Mouse (Mus musculus) heart, embryonic 15.5 days (tissue): ENCODE results near the gene Ube4b. TPM values are rescaled to one million over a fixed set of nuclear protein-coding genes. Genes with fewer than 3 reads are reported as not detected.

Experiments
- ATAC-seq: fragments of 200-750 bp; cut with Nextera tagmentation; replicated peaks from 2 replicates; pipeline ENCODE4 v1.8.0; 2017; ENCODE audit warnings: low read depth, moderate TSS enrichment; ENCODE audit not compliant: insufficient number of reproducible peaks, insufficient read depth, low FRiP score
- H3K27ac ChIP-seq: fragments of 300-500 bp; sonication (generic); 2 replicates; pipeline ENCODE4 v1.5.1; 2015; ENCODE audit warnings: mild to moderate bottlenecking, inconsistent platforms
- H3K27me3 ChIP-seq: fragments of 300-500 bp; sonication (generic); 2 replicates; pipeline ENCODE4 v1.6.1; 2015; ENCODE audit warnings: inconsistent platforms
- H3K36me3 ChIP-seq: fragments of 300-500 bp; sonication (generic); 2 replicates; pipeline ENCODE4 v1.6.1; 2015; ENCODE audit warnings: mild to moderate bottlenecking, inconsistent platforms
- H3K4me1 ChIP-seq: fragments of 300-500 bp; sonication (generic); replicated peaks from 2 replicates; pipeline ENCODE4 v1.6.1; 2015; ENCODE audit warnings: inconsistent platforms
- H3K4me2 ChIP-seq: fragments of 300-500 bp; sonication (generic); 2 replicates; pipeline ENCODE4 v1.6.1; 2015; ENCODE audit warnings: inconsistent platforms, mild to moderate bottlenecking, moderate library complexity
- H3K4me3 ChIP-seq: fragments of 300-500 bp; sonication (generic); 2 replicates; pipeline ENCODE4 v1.5.1; 2015; ENCODE audit warnings: mild to moderate bottlenecking, inconsistent platforms
- H3K9ac ChIP-seq: fragments of 300-500 bp; sonication (generic); 2 replicates; pipeline ENCODE4 v1.6.1; 2015; ENCODE audit warnings: mild to moderate bottlenecking, inconsistent platforms
- H3K9me3 ChIP-seq: fragments of 300-500 bp; sonication (generic); replicated peaks from 2 replicates; pipeline ENCODE4 v1.6.1; 2016; ENCODE audit warnings: inconsistent platforms
- WGBS: fragments of 180-500 bp; shearing (Covaris S2); methylation state at CpG from one replicate; pipeline ENCODE4 v1.1.7; 2015; ENCODE audit warnings: mixed read lengths; 5-methylcytosine and 5-hydroxymethylcytosine counted together
- polyA plus RNA-seq: library from polyadenylated mRNA; unstranded; fragments of >200 nt; fragmentation: Nextera tagmentation; extraction: Ambion mirVana; gene quantifications from 2 replicates; pipeline ENCODE4 v1.2.1, GENCODE M21; 2015

Ube4b gene
- polyA plus RNA-seq, 1 experiment from 2014 or later = 27.2 TPM

DNA sequence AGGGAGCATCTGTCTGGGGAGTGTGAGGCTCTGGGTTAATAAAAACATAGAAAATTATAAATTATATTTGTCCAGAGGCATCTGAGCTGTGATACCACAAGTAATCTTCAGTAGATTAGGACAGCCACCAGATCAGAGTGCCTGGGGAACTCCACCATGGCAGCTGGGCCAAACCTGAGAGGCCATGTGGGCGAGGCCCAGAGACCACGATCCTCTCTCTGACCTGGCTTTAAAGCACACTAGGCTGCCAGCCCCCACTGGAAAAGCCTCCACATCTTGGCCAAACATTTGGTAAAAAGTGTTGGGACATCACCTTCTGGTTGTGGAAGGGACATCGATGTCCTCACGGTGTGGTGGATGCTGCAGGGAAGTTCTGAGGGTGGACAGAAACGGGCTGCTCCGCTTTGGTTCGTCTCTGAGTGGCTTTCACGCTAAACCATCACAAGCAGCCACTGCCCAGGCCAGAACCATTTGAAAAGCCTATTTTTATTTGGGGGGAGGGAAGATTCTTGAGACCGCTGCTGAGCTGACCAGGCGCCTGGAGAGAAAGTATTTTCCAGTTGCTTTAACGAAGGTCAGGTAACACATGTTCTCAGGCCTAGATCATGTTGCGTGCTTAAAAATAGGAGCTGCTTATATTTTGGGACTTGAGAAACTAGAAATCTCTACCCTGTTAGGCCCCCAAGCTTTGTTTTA, 112.8 kb downstream of the Ube4b start:
- Histone ChIP-seq H3K9me3 (no peaks in the 10 kb centered on the region), H3K27me3 (no peaks in the 10 kb centered on the region), H3K36me3 (no peaks in the 10 kb centered on the region), H3K4me2 (no peak overlapping the region), H3K9ac (no peak overlapping the region), H3K4me3 (no peak overlapping the region), H3K27ac (no peak overlapping the region), H3K4me1 (peaks cover 6% of the 10 kb centered on the region)
- WGBS = 68% methylated on average over 12 of the region's 12 CpGs
- no peak for ATAC-seq

DNA sequence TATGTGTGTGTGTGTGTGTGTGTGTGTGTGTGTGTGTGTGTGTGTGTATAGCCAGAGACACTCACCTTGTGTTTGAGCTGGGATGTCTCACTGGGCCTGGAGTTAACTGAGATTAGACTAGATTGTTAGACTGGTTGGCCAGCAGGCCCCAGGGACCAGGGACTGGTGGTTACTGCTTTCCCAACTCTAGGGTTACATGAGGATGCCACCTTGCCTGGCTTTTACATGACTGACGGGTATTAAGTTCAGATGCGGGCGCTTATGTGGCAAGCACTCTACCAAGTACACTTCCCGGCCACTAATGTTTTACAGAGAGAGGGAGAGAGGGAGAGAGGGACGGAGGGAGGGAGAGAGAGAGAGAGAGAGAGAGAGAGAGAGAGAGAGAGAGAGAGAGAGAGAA, 114.6 kb downstream of the Ube4b start:
- no peak overlapping the region for H3K27ac ChIP-seq
- H3K27me3 ChIP-seq = no peaks in the 10 kb centered on the region
- peaks cover 8% of the 10 kb centered on the region for H3K4me1 ChIP-seq
- H3K4me3 ChIP-seq = no peak overlapping the region
- H3K36me3 ChIP-seq = no peaks in the 10 kb centered on the region
- 85% methylated on average over 5 of the region's 5 CpGs for WGBS
- no peak overlapping the region for H3K9ac ChIP-seq
- no peak for ATAC-seq
- no peaks in the 10 kb centered on the region for H3K9me3 ChIP-seq
- no peak overlapping the region for H3K4me2 ChIP-seq

DNA sequence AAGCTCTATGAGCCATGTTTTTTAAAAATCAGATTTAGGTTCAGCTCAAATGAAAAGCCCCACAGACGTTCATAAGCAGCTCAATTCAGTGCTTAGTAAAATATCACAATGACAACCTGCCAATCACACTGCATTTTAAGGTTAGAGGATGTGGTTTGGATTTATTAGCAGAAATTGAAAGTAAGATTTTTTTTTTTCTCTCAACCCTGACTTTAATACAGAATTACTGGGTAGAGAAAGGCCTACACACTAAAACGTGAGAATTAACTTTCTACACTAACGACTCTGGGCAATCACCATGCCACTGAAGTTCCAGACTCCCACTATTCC, 118.1 kb downstream of the Ube4b start:
- ATAC-seq = no peak
- no peaks in the 10 kb centered on the region for H3K36me3 ChIP-seq
- peak overlapping the region; percentile 82 for H3K4me2 ChIP-seq
- no peaks in the 10 kb centered on the region for H3K27me3 ChIP-seq
- peak overlapping the region; percentile 91 for H3K27ac ChIP-seq
- peaks cover 22% of the 10 kb centered on the region for H3K4me1 ChIP-seq
- peak overlapping the region; percentile 87 for H3K4me3 ChIP-seq
- H3K9me3 ChIP-seq = no peaks in the 10 kb centered on the region
- peak overlapping the region; percentile 72 for H3K9ac ChIP-seq
- 64% methylated on average over 3 of the region's 3 CpGs for WGBS

DNA sequence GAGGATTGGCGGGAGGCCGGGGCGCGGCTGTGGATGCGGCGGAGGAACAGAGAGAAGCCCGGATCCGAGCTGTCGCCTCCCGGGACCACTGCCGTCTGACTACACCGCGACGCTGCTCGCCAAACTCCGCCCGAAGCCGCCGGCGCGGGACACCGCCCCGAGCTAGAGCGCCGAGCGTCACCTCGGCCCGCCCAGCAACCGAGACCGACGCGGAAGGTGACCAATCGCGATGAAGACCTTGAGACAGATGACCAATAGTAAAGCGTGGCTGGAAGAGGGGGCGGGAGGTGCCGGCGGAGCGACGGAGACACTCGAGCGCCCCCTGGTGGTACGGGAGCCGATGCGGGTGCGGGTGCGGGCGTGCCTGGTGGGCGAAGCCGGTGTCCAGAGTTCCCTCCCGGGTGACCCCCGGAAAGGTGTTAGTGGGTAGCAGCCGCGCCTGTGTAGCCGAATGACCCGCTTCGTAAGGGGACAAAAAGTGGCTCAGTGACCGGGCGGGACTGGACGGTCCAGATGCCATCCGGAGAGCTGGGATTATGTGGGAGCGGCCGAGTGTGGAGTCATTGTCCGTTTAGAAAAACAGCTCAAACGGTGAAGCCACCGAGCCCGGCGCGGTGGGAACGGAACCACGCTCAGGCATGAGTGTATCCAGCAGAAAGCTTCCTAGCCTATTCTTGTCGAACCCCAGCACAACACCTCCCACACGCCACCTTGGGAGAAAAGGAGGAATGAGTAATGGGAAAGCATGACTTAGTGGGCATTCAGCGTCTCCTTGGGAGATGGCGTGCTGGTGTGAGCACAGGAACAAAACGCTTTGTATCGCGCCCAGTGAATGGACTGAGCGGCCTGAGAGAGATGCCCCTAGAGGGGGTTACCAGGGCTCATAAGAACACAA, 118.7 kb downstream of the Ube4b start, which contains the start of gene Kif1b:
Gene Kif1b, minus strand, starts transcription at position 98 of the 895 bp plus-strand sequence.
- WGBS = under 1% methylated on average over 79 of the region's 79 CpGs
- no peaks in the 10 kb centered on the region for H3K36me3 ChIP-seq
- ATAC-seq = peak; percentile 97
- H3K27me3 ChIP-seq = no peaks in the 10 kb centered on the region
- peak within 1 kb of the TSS; percentile 97 for H3K9ac ChIP-seq
- peak within 1 kb of the TSS; percentile 82 for H3K4me2 ChIP-seq
- H3K4me1 ChIP-seq = peaks cover 28% of the 10 kb centered on the region
- H3K9me3 ChIP-seq = no peaks in the 10 kb centered on the region
- H3K4me3 ChIP-seq = peak within 1 kb of the TSS; percentile 87
- H3K27ac ChIP-seq = peak within 1 kb of the TSS; percentile 95

DNA sequence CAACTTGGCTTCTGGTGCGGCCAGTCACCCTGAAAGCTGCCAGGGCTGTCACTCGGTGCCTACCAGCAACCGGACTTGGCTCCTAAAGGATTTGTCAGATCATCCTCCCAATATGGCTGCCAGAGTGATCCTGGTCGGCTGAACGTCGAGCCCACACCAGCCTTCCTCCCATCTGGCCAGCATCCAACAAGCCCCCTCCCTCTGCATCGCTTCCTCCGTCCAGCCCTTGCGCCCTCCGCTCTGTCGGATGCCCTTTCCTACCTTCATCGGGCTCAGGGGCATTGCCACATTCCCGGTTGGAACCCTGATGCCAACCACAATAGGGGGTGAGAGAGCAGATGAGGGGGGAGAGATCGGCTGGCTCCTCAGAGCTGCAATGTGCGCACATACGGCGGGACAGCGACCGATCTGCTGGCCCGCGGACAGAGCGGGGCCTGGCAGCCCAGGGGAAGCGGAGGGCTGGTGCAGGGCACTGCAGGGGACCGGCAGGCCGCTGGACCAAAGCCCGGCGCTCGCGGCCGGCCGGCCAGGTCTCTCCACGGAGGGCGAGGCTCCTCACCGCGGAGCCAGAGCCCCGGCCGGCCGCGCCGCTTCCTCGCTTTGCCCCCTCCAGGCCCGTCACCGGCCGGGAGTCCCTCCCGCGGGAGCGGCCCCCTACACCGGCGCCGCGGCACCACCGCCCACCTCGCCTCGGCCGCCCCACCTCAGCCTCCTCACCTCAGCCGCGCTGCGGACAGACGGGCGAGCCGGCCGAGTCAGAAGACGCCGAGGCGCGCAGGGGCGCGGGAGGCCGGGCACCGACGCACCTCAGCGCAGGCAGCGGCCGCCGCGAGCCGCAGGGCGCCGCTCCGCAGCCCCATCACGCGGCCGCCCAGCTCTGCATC, 119.6 kb downstream of the Ube4b start:
- WGBS = under 1% methylated on average over 79 of the region's 83 CpGs
- no peaks in the 10 kb centered on the region for H3K27me3 ChIP-seq
- peak overlapping the region; percentile 95 for H3K27ac ChIP-seq
- H3K4me2 ChIP-seq = peak overlapping the region; percentile 82
- H3K36me3 ChIP-seq = no peaks in the 10 kb centered on the region
- peak; percentile 55 for ATAC-seq
- peaks cover 34% of the 10 kb centered on the region for H3K4me1 ChIP-seq
- peak overlapping the region; percentile 87 for H3K4me3 ChIP-seq
- no peaks in the 10 kb centered on the region for H3K9me3 ChIP-seq
- H3K9ac ChIP-seq = peak overlapping the region; percentile 97

DNA sequence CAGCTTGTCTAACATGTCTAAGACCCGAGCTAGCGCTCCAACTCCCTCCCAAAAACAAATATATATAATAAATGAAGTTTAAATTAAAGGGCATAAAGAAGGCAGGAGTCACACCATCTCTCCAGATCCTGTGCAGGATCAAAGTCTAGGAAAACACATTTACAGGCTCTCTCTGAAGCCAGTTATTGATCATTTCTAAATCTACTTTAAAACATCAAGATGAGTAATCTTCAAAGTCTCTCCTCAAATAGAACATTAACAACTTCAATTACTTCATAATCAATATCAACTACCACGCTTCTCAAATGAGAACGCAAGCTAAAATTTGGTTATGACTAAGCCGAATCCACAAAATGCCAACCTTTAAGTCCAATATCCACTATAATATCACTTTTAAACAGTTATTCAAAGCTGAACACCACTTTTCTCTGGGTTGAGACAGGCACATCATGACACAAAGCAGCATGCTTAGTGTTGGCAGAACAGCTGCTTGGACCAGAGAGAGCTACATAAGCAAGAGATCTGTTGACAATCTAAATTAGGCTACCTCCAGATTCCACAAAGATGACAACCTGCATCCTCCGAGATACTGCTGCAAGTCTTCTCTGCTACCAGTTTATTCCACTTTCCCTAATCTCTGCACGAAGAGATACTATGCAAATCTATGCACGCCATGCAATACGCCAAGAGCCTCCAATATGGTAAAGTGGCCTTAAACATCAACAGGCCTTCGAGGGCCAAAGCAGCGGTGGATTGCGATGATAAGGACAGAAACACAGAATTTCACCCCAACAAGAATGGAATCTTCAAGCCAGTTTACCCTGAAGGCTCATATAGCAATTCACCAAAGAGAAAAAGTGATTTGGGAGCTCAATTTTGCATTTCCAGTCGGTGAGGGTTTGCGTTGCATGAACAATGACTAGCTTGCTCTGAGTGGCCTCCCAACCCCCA, 120.5 kb downstream of the Ube4b start:
- no peaks in the 10 kb centered on the region for H3K27me3 ChIP-seq
- H3K36me3 ChIP-seq = no peaks in the 10 kb centered on the region
- peak overlapping the region; percentile 97 for H3K9ac ChIP-seq
- H3K4me1 ChIP-seq = peaks cover 42% of the 10 kb centered on the region
- peak overlapping the region; percentile 95 for H3K27ac ChIP-seq
- no peaks in the 10 kb centered on the region for H3K9me3 ChIP-seq
- 31% methylated on average over 14 of the region's 14 CpGs for WGBS
- ATAC-seq = no peak
- peak overlapping the region; percentile 82 for H3K4me2 ChIP-seq
- H3K4me3 ChIP-seq = peak overlapping the region; percentile 87

DNA sequence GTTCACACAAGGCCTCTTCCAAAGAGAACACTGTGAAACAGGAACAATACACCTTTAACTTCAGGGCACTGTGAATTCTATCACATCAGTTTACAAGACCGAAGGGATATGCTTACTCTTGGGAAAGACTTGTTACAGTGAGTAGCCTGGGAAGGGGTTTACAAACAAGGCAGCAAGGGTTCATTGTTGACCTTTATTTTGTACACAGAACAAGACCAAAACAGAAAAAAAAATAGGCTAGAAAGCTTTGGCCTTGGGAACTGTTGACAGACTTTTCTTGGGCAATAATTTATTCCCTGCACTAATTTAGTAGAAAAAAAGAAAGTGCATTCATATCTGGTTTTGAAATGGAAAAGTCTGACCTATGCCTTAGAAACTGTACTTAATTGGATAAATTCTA, 122.1 kb downstream of the Ube4b start:
- ATAC-seq = no peak
- peaks cover 44% of the 10 kb centered on the region for H3K4me1 ChIP-seq
- H3K36me3 ChIP-seq = no peaks in the 10 kb centered on the region
- H3K9me3 ChIP-seq = no peaks in the 10 kb centered on the region
- H3K27me3 ChIP-seq = no peaks in the 10 kb centered on the region
- H3K9ac ChIP-seq = no peak overlapping the region
- no peak overlapping the region for H3K4me2 ChIP-seq
- 70% methylated on average over 1 of the region's 1 CpGs for whole genome bisulfite sequencing
- H3K4me3 ChIP-seq = no peak overlapping the region
- H3K27ac ChIP-seq = no peak overlapping the region

DNA sequence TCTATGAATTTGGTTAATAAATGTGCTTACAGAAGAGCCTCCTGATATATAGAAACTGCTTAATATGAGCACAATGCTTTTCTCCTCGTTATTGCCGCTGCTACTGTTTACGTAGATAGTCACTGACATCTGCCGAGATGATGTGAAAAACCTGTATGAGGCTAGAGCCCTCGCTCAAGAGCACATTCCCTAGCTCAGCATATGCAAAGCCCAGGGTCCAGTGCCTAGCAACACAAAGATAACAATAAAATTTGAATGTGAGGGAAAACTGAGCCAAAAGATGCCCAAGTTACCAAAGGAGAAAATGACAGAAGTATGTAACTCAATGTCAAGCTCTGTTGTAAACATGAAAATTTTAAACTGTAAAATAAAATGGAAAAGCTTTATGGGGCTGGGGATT, 123.0 kb downstream of the Ube4b start:
- 42% methylated on average over 5 of the region's 5 CpGs for WGBS
- Histone ChIP-seq H3K27ac (no peak overlapping the region), H3K27me3 (no peaks in the 10 kb centered on the region), H3K9ac (0 out of 2 replicates have a peak overlapping the region, but pooled peaks have one; percentile 12), H3K4me3 (no peak overlapping the region), H3K9me3 (no peaks in the 10 kb centered on the region), H3K36me3 (no peaks in the 10 kb centered on the region), H3K4me1 (peaks cover 44% of the 10 kb centered on the region), H3K4me2 (peak overlapping the region; percentile 1; the same call in 1 of the 2 replicates)
- ATAC-seq = no peak

DNA sequence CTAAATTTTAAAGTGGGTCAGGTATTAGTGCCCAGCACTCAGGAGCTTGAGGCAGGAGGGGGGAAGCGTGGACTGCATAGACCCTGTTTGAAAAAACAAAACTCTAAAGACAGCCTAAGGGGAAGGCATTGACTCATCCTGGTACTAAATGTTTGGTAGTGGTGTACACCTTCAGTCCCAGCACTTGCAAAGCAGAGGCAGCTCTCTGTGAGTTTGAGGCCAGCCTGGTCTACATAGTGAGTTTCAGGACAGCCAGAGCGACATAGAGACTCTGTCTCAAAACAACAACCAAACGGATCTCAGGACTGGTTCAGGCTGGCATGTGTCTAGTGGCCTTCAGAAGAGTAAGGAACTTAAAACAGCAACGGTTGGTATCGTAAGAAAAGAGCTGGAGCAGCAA, 123.8 kb downstream of the Ube4b start:
- no peak for ATAC-seq
- Histone ChIP-seq H3K9me3 (no peaks in the 10 kb centered on the region), H3K27me3 (no peaks in the 10 kb centered on the region), H3K36me3 (no peaks in the 10 kb centered on the region), H3K4me1 (peaks cover 41% of the 10 kb centered on the region), H3K27ac (no peak overlapping the region), H3K9ac (no peak overlapping the region), H3K4me3 (no peak overlapping the region), H3K4me2 (0 out of 2 replicates have a peak overlapping the region, but pooled peaks have one; percentile 1)
- 65% methylated on average over 5 of the region's 5 CpGs for WGBS

DNA sequence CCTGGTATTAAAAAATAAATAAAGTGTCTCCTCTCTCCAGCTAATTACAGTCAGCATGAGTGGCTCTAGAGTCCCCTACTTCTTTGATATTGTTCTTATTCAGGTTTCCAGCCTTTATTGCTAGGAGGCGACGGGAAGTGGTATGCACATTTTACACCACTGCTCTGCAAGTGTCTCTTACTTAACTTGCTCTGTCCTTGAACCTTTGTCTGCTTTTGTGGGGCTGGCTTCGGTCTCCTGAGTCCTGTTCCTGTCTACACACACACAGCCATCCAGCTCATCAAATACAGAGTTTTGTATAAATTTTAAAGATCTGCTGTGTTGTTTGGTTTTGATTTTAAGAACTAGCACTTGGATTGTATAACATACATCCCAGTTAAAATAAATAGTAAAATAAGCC, 124.4 kb downstream of the Ube4b start:
- H3K4me2 ChIP-seq = no peak overlapping the region
- H3K4me3 ChIP-seq = no peak overlapping the region
- H3K27me3 ChIP-seq = no peaks in the 10 kb centered on the region
- peaks cover 41% of the 10 kb centered on the region for H3K4me1 ChIP-seq
- H3K9ac ChIP-seq = no peak overlapping the region
- H3K9me3 ChIP-seq = no peaks in the 10 kb centered on the region
- H3K27ac ChIP-seq = peak overlapping the region; percentile 24; the same call in 1 of the 2 replicates
- H3K36me3 ChIP-seq = no peaks in the 10 kb centered on the region
- no peak for ATAC-seq
- 53% methylated on average over 3 of the region's 3 CpGs for WGBS
